Mouse (Mus musculus) cerebral cortex, adult 2 months (tissue): ENCODE measurements around the gene Serpina5.

Source experiments
- WGBS: fragments of 180-500 bp; shearing (Covaris S2); methylation state at CpG from one replicate; pipeline ENCODE4 v1.1.7; 2018; 5-methylcytosine and 5-hydroxymethylcytosine counted together

The Serpina5 gene

GRCm38 (mm10) chr12:104100768-104101167, at the start of gene Serpina5:
Gene Serpina5 (plus strand): TSS chr12:104101113.
- WGBS = 92% methylated on average over 6 of the region's 6 CpGs

- WGBS = 56% methylated on average over 1 of the region's 1 CpGs
Measured at GRCm38 (mm10) chr12:104053995-104054394, 46.9 kb upstream of the Serpina5 start.

GRCm38 (mm10) chr12:104055755-104056154, 45.2 kb upstream of the Serpina5 start:
- WGBS = 74% methylated on average over 8 of the region's 8 CpGs

GRCm38 (mm10) chr12:104057050-104057449, 43.9 kb upstream of the Serpina5 start:
- WGBS = 25% methylated on average over 4 of the region's 4 CpGs

GRCm38 (mm10) chr12:104057531-104057930, 43.4 kb upstream of the Serpina5 start:
- 84% methylated on average over 7 of the region's 7 CpGs for WGBS

GRCm38 (mm10) chr12:104060126-104060525, 40.8 kb upstream of the Serpina5 start:
- WGBS = 43% methylated on average over 6 of the region's 6 CpGs

GRCm38 (mm10) chr12:104061862-104062261, 39.1 kb upstream of the Serpina5 start:
- WGBS = 66% methylated on average over 2 of the region's 2 CpGs

GRCm38 (mm10) chr12:104064532-104064931, 36.4 kb upstream of the Serpina5 start:
- WGBS = 39% methylated on average over 4 of the region's 4 CpGs

GRCm38 (mm10) chr12:104064996-104065395, 35.9 kb upstream of the Serpina5 start:
- WGBS = 37% methylated on average over 4 of the region's 4 CpGs

GRCm38 (mm10) chr12:104066241-104066640, 34.7 kb upstream of the Serpina5 start:
- 26% methylated on average over 8 of the region's 8 CpGs for WGBS

GRCm38 (mm10) chr12:104067549-104067948, 33.4 kb upstream of the Serpina5 start:
- WGBS = 26% methylated on average over 4 of the region's 4 CpGs

GRCm38 (mm10) chr12:104069620-104070019, 31.3 kb upstream of the Serpina5 start:
- WGBS = 2% methylated on average over 2 of the region's 2 CpGs

- WGBS = 54% methylated on average over 1 of the region's 1 CpGs
Measured at GRCm38 (mm10) chr12:104071708-104072107, 29.2 kb upstream of the Serpina5 start.

GRCm38 (mm10) chr12:104072286-104072685, 28.6 kb upstream of the Serpina5 start:
- 48% methylated on average over 5 of the region's 5 CpGs for WGBS

GRCm38 (mm10) chr12:104090119-104090518, 10.8 kb upstream of the Serpina5 start:
- WGBS = 78% methylated on average over 2 of the region's 2 CpGs

GRCm38 (mm10) chr12:104091303-104091702, 9.6 kb upstream of the Serpina5 start:
- WGBS = 82% methylated on average over 1 of the region's 1 CpGs

GRCm38 (mm10) chr12:104108507-104108906, 7.6 kb downstream of the Serpina5 start:
- WGBS = 83% methylated on average over 2 of the region's 2 CpGs

GRCm38 (mm10) chr12:104112333-104112732, 11.4 kb downstream of the Serpina5 start, which contains the start of gene Serpina3a:
Gene Serpina3a (plus strand): TSS chr12:104112724.
- 87% methylated on average over 11 of the region's 11 CpGs for WGBS

GRCm38 (mm10) chr12:104114921-104115579, 14.1 kb downstream of the Serpina5 start:
- WGBS = 51% methylated on average over 3 of the region's 3 CpGs

- WGBS = 82% methylated on average over 1 of the region's 1 CpGs
Measured at GRCm38 (mm10) chr12:104123097-104123496, 22.2 kb downstream of the Serpina5 start.

- WGBS = 78% methylated on average over 2 of the region's 2 CpGs
Measured at GRCm38 (mm10) chr12:104123996-104124395, 23.1 kb downstream of the Serpina5 start.

- 75% methylated on average over 5 of the region's 5 CpGs for WGBS
Measured at GRCm38 (mm10) chr12:104125021-104125560, 24.2 kb downstream of the Serpina5 start.

- 93% methylated on average over 5 of the region's 5 CpGs for WGBS
Measured at GRCm38 (mm10) chr12:104127696-104128095, 26.8 kb downstream of the Serpina5 start, which contains the start of gene Serpina3b. Gene Serpina3b (plus strand): TSS chr12:104127996.
